Mouse (Mus musculus) left cerebral cortex, postnatal 10 days (tissue): Measurements from ENCODE around the gene Nek7. TPM values are rescaled to one million over a fixed set of nuclear protein-coding genes. Genes with fewer than 3 reads are reported as not detected.

Source experiments
- DNase-seq, 2 experiments: peaks; one replicate each; pipeline ENCODE4 v3.0.0; 2021 to 2022; ENCODE audit warnings: low spot score in 2 of 2, mixed read lengths in 1 of 2; ENCODE audit errors: extremely low spot score in 1 of 2
- intact Hi-C: fragments of 180-260 bp; cut with DNase I; formaldehyde crosslinking; loops from one replicate; pipeline ENCODE4 v1.15.1; 2025
- total RNA-seq, 2 experiments: library from RNA; stranded (reverse); gene quantifications; 2 replicates each; pipeline ENCODE4 v1.2.3; 2021

Gene Nek7
- total RNA-seq, 2 experiments from 2014 or later = 19.0 to 20.4 TPM

- no peak for DNase-seq
- intact Hi-C loops = no loop called here
These were observed 154.6 kb downstream of the Nek7 start for GRCm38 (mm10) chr1:138465352-138465751.

- intact Hi-C loops = no loop called here
- no peak for DNase-seq
These were observed 158.5 kb downstream of the Nek7 start for GRCm38 (mm10) chr1:138461425-138461824.

GRCm38 (mm10) chr1:138449476-138449851 lies 170.5 kb downstream of the Nek7 start:
- intact Hi-C loops = no loop called here
- no peak for DNase-seq

- no peak for DNase-seq
- intact Hi-C loops = no loop called here
These were observed 171.1 kb downstream of the Nek7 start for GRCm38 (mm10) chr1:138448635-138449475.

GRCm38 (mm10) chr1:138446846-138447245 lies 173.1 kb downstream of the Nek7 start:
- intact Hi-C loops = no loop called here
- DNase-seq = no peak

Other genes with a start within 250 kb of the Nek7 start
- gene Lhx9, start 228.4 kb upstream of the Nek7 start, total RNA-seq = 1 to 10 TPM; 1.1 TPM
- 10 to 100 TPM; 14.6 to 15.4 TPM for gene 2310009B15Rik, start 236.7 kb upstream of the Nek7 start, total RNA-seq